Mouse (Mus musculus) liver, embryonic 14.5 days (tissue): Measurements from ENCODE around the gene Fcrlb. TPM values are rescaled to one million over a fixed set of nuclear protein-coding genes. Genes with fewer than 3 reads are reported as not detected.
A peak's percentile ranks its signal among the peaks of the same experiment; 100 is the strongest.

Source experiments
- ATAC-seq: fragments of 200-750 bp; cut with Nextera tagmentation; 2 replicates; pipeline ENCODE4 v1.8.0; 2017; ENCODE audit warnings: moderate number of reproducible peaks, mild to moderate bottlenecking, moderate library complexity; ENCODE audit not compliant: insufficient read depth
- DNase-seq, 3 experiments: peaks; one replicate each; pipeline ENCODE4 v3.0.0-alpha.2; 2012 to 2013; ENCODE audit warnings: low read depth in 3 of 3, low spot score in 3 of 3
- H3K27ac ChIP-seq: fragments of 300-500 bp; sonication (generic); 2 replicates; pipeline ENCODE4 v1.5.1; 2014; ENCODE audit warnings: moderate library complexity, mild to moderate bottlenecking, control low read depth, inconsistent platforms
- H3K27me3 ChIP-seq: fragments of 300-500 bp; sonication (generic); 2 replicates; pipeline ENCODE4 v1.6.1; 2014; ENCODE audit warnings: mild to moderate bottlenecking, low read length, moderate library complexity; ENCODE audit not compliant: control insufficient read depth, insufficient read depth
- H3K36me3 ChIP-seq: fragments of 300-500 bp; sonication (generic); replicated peaks from 2 replicates; pipeline ENCODE4 v1.6.1; 2014; ENCODE audit warnings: low read depth; ENCODE audit not compliant: control insufficient read depth, insufficient read depth
- H3K4me1 ChIP-seq, 2 experiments: fragments of 200-500 bp in 1 of 2; fragments of 300-500 bp in 1 of 2; sonication (generic) in 1 of 2; replicated peaks; 2 replicates each; pipeline ENCODE4 v1.6.1; 2012 to 2014; ENCODE audit warnings: antibody characterized with exemption in 1 of 2, inconsistent platforms in 1 of 2, low read length in 1 of 2; ENCODE audit not compliant: control insufficient read depth in 2 of 2, insufficient read depth in 2 of 2
- H3K4me2 ChIP-seq: fragments of 300-500 bp; sonication (generic); 2 replicates; pipeline ENCODE4 v1.6.1; 2014; ENCODE audit warnings: low read depth, mild to moderate bottlenecking, control low read depth, moderate library complexity
- H3K4me3 ChIP-seq, 2 experiments: fragments of 200-500 bp in 1 of 2; fragments of 300-500 bp in 1 of 2; sonication (generic) in 1 of 2; 2 replicates each; pipeline ENCODE4 v1.5.1; 2012 to 2014; ENCODE audit warnings: low read depth in 2 of 2, low read length in 2 of 2, mild to moderate bottlenecking in 2 of 2, control low read depth in 1 of 2, inconsistent platforms in 1 of 2, moderate library complexity in 1 of 2; ENCODE audit not compliant: insufficient read depth in 1 of 2
- H3K9ac ChIP-seq: fragments of 300-500 bp; sonication (generic); replicated peaks from 2 replicates; pipeline ENCODE4 v1.6.1; 2014; ENCODE audit warnings: mild to moderate bottlenecking, control low read depth, moderate library complexity
- H3K9me3 ChIP-seq: fragments of 300-500 bp; sonication (generic); 2 replicates; pipeline ENCODE4 v1.6.1; 2016; ENCODE audit warnings: low read length, mixed read lengths; ENCODE audit not compliant: control insufficient read depth
- CTCF ChIP-seq: IDR thresholded peaks from 2 replicates; pipeline ENCODE4 v1.5.1; 2016; ENCODE audit warnings: antibody characterized with exemption, low read depth, control low read depth
- EP300 ChIP-seq: IDR thresholded peaks from 2 replicates; pipeline ENCODE4 v1.6.1; 2016; ENCODE audit warnings: antibody characterized with exemption, low read depth
- WGBS: fragments of 180-500 bp; shearing (Covaris S2); extraction: QIAGEN DNeasy Blood & Tissue Kit; methylation state at CpG from one replicate; pipeline ENCODE4 v1.1.7; 2014; ENCODE audit not compliant: insufficient replicate concordance; 5-methylcytosine and 5-hydroxymethylcytosine counted together
- polyA plus RNA-seq, 2 experiments: library from polyadenylated mRNA; depleted of rRNA in 1 of 2; stranded (reverse) in 1 of 2; unstranded in 1 of 2; fragments of >200 nt; fragmentation: Nextera tagmentation in 1 of 2; extraction: Ambion mirVana in 1 of 2; gene quantifications; 2 replicates each; pipeline versions ENCODE4 v1.2.1 to v1.2.3; 2012 to 2014

Gene Fcrlb
- polyA plus RNA-seq, 2 experiments, result 0.03 TPM; not detected in 1

DNA sequence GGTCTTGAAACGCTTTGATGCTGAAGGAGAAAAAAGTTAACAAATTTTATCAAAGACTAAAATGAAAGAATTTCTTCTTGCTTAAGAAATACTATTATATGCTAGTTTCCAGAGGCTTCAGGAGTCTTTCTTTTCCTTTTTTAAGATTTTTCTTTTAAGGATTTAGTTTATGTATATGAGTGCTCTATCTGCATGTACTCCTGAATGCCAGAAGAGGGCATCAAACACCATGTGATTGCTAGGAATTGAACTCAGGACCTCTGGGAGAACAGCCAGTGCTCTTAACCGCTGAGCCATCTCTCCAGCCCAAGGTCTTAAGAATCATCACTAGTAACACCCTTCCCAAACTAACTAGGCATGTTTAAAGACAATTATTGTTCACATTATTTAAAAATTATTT lies 40.8 kb downstream of the Fcrlb start:
- Histone ChIP-seq H3K4me1 (peaks cover 0 to 2% of the 10 kb centered on the region in 2 experiments; a peak in 2 of 4 replicates), H3K36me3 (peaks cover 4% of the 10 kb centered on the region), H3K4me3 (no peak overlapping the region), H3K4me2 (no peak overlapping the region), H3K9me3 (no peaks in the 10 kb centered on the region), H3K27ac (no peak overlapping the region), H3K9ac (no peak overlapping the region), H3K27me3 (no peaks in the 10 kb centered on the region)
- DNase-seq (no peak), ATAC-seq (no peak)
- 89% methylated on average over 2 of the region's 2 CpGs for WGBS
- no peak for TF ChIP-seq EP300
- TF ChIP-seq CTCF, result no peak; the same call in 1 of the 2 replicates

DNA sequence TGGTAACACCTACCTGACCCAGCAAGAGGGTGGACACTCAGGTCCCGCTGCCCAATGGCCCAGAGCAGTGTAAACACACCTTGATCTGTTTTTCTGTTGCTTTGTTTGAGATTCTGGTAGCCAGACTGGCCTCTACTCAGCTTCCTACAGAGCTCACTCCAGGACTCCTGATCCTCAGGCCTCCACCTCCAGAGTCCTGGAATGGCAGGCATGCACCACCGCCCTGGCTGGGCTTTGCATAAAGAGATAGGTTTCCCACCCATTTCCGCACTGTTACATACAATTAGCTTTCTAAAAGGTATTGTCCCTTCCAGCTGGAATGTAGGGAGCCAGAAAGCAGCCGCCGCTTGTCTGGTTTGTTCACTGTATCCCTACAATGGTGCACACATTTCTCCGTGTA lies 41.3 kb downstream of the Fcrlb start:
- no peak overlapping the region for H3K4me3 ChIP-seq
- peaks cover 0 to 6% of the 10 kb centered on the region in 2 experiments; a peak in 3 of 4 replicates for H3K4me1 ChIP-seq
- H3K4me2 ChIP-seq, result no peak overlapping the region
- no peak overlapping the region for H3K9ac ChIP-seq
- H3K27me3 ChIP-seq, result no peaks in the 10 kb centered on the region
- no peak overlapping the region for H3K27ac ChIP-seq
- TF ChIP-seq EP300 (no peak), CTCF (no peak)
- H3K36me3 ChIP-seq, result peaks cover 4% of the 10 kb centered on the region
- ATAC-seq (no peak), DNase-seq (no peak)
- no peaks in the 10 kb centered on the region for H3K9me3 ChIP-seq
- 77% methylated on average over 6 of the region's 6 CpGs for WGBS

DNA sequence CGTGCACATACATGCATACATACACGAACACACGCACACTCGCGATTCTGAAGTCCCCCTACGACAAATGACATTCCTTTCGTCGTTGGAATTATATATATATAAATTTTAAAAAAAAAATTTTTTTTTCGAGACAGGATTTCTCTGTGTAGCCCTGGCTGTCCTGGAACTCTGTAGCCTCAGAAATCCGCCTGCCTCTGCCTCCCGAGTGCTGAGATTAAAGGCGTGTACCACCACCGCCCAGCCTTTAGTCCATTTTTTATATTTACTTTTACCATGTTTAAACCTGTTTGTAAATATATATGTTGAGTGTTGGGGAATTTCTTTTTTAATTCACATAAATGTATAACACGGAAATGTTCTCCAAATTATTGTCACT lies 43.8 kb downstream of the Fcrlb start:
- peaks cover 0 to 13% of the 10 kb centered on the region in 2 experiments; a peak in 3 of 4 replicates for H3K4me1 ChIP-seq
- H3K36me3 ChIP-seq, result no peaks in the 10 kb centered on the region; the same call in 1 of the 2 replicates
- WGBS, result 13% methylated on average over 14 of the region's 14 CpGs
- no peaks in the 10 kb centered on the region for H3K9me3 ChIP-seq
- no peak overlapping the region for H3K27ac ChIP-seq
- peak overlapping the region; percentile 92 for H3K9ac ChIP-seq
- peak overlapping the region; percentile 78 to 92 for H3K4me3 ChIP-seq
- DNase-seq (no peak), ATAC-seq (no peak)
- H3K27me3 ChIP-seq, result no peaks in the 10 kb centered on the region
- no peak for TF ChIP-seq EP300
- no peak for TF ChIP-seq CTCF
- peak overlapping the region; percentile 74 for H3K4me2 ChIP-seq

DNA sequence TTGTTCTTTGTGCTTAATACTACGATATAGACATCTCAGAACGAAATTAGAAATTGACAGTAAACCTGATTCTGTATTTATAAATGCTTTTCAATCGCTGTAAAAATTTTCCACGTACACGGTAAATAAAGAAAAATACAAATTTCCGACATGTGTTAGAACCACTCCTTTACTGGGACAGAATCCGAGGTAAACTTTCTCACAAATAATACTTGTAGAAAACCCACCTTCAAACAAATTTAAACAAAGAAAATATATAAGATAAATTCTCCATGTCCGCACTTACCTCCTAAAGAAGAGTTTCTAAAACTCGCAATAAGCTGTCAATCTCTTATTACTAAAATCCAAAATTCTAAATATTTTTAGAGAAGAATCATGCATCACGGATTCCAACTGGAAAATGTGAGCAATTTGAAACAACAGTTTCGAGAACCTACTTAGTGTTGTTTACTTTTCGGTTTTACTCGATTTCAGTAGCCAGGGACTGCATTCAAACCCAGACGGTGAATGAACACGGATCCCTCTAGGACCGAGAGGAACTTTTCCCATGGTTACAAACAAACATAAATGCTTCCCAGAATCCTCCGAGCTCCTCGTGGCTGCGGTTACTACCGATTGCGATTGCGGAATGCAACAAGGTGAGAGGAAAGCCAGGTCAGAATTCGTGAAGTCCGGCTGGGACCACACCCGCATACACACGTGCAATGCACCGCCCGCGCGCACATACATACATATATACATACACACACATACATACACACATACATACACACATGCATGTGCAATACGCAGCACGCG lies 44.4 kb downstream of the Fcrlb start:
- ATAC-seq (peak; percentile 65), DNase-seq (peak; percentile 73 to 79 (median 74))
- H3K27ac ChIP-seq, result peak overlapping the region; percentile 63
- no peak for TF ChIP-seq EP300
- TF ChIP-seq CTCF, result no peak
- H3K4me2 ChIP-seq, result peak overlapping the region; percentile 74
- peak overlapping the region; percentile 92 for H3K9ac ChIP-seq
- WGBS, result under 1% methylated on average over 33 of the region's 33 CpGs
- H3K27me3 ChIP-seq, result no peaks in the 10 kb centered on the region
- peak overlapping the region; percentile 78 to 92 for H3K4me3 ChIP-seq
- H3K4me1 ChIP-seq, result peaks cover 5 to 17% of the 10 kb centered on the region in 2 experiments
- no peaks in the 10 kb centered on the region for H3K36me3 ChIP-seq
- no peaks in the 10 kb centered on the region for H3K9me3 ChIP-seq

DNA sequence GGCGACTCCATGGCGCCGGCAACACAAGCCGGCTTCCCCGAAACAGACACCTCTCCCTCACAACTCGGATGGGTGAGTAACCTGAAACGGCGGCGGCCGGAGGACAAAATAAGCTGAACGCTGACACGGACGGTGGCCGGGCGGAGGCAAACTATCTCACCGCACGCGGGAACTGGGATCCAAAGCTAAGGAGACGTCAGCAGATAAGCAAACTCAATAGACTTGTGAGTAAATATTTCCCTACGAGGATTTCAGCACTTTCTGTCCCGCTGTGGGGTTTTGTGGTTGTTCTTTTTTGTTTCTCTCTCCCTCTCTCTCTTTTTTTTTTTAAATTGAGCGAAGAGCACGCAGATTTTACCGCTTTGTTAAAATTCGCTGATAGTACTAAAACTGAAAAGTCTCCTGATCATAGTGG lies 45.0 kb downstream of the Fcrlb start, which contains the start of gene Atf6:
Gene Atf6, minus strand, starts transcription at position 81 of the 415 bp plus-strand sequence.
- ATAC-seq (peak; percentile 86), DNase-seq (peak; percentile 88 to 92 (median 90))
- Histone ChIP-seq H3K9ac (peak within 1 kb of the TSS; percentile 92), H3K36me3 (no peaks in the 10 kb centered on the region), H3K4me3 (peak within 1 kb of the TSS; percentile 78 to 92), H3K9me3 (no peaks in the 10 kb centered on the region), H3K4me2 (peak within 1 kb of the TSS; percentile 74), H3K4me1 (peaks cover 10 to 24% of the 10 kb centered on the region in 2 experiments), H3K27me3 (no peaks in the 10 kb centered on the region), H3K27ac (peak within 1 kb of the TSS; percentile 63)
- peak; percentile 44 for TF ChIP-seq EP300
- no peak for TF ChIP-seq CTCF
- under 1% methylated on average over 25 of the region's 25 CpGs for WGBS
